Mouse (Mus musculus) stomach, postnatal 0 days (tissue): ENCODE measurements around the gene Trpv2. TPM values are rescaled to one million over a fixed set of nuclear protein-coding genes. Genes with fewer than 3 reads are reported as not detected.

Source experiments
- ATAC-seq: fragments of 200-750 bp; cut with Nextera tagmentation; 2 replicates; pipeline ENCODE4 v1.8.0; 2017; ENCODE audit not compliant: low FRiP score, low TSS enrichment
- DNase-seq: peaks from one replicate; pipeline ENCODE4 v3.0.0-alpha.2; 2016; ENCODE audit warnings: low spot score
- H3K27ac ChIP-seq: fragments of 300-500 bp; sonication (generic); replicated peaks from 2 replicates; pipeline ENCODE4 v1.5.1; 2014; ENCODE audit warnings: mild to moderate bottlenecking, control low read depth
- H3K27me3 ChIP-seq: fragments of 300-500 bp; sonication (generic); 2 replicates; pipeline ENCODE4 v1.6.1; 2014; ENCODE audit warnings: low read length; ENCODE audit not compliant: control insufficient read depth, insufficient read depth
- H3K36me3 ChIP-seq: fragments of 300-500 bp; sonication (generic); 2 replicates; pipeline ENCODE4 v1.6.1; 2014; ENCODE audit warnings: low read length, mixed read lengths; ENCODE audit not compliant: control insufficient read depth, insufficient read depth
- H3K4me1 ChIP-seq: fragments of 300-500 bp; sonication (generic); replicated peaks from 2 replicates; pipeline ENCODE4 v1.6.1; 2014; ENCODE audit warnings: antibody characterized with exemption; ENCODE audit not compliant: control insufficient read depth, insufficient read depth
- H3K4me2 ChIP-seq: fragments of 300-500 bp; sonication (generic); replicated peaks from 2 replicates; pipeline ENCODE4 v1.6.1; 2014; ENCODE audit warnings: low read depth, mild to moderate bottlenecking, control low read depth, moderate library complexity
- H3K4me3 ChIP-seq: fragments of 300-500 bp; sonication (generic); 2 replicates; pipeline ENCODE4 v1.5.1; 2014; ENCODE audit warnings: low read depth, low read length, control low read depth
- H3K9ac ChIP-seq: fragments of 300-500 bp; sonication (generic); 2 replicates; pipeline ENCODE4 v1.6.1; 2014; ENCODE audit warnings: mild to moderate bottlenecking, low read length, control low read depth, mixed read lengths
- H3K9me3 ChIP-seq: fragments of 300-500 bp; sonication (generic); 2 replicates; pipeline ENCODE4 v1.6.1; 2016; ENCODE audit warnings: low read length; ENCODE audit not compliant: control insufficient read depth
- CTCF ChIP-seq: IDR thresholded peaks from 2 replicates; pipeline ENCODE4 v1.5.1; 2016; ENCODE audit warnings: antibody characterized with exemption, low read depth, mild to moderate bottlenecking, moderate library complexity
- EP300 ChIP-seq: optimal IDR thresholded peaks from 2 replicates; pipeline ENCODE3; 2016; ENCODE audit warnings: antibody characterized with exemption
- WGBS: fragments of 180-500 bp; shearing (Covaris S2); extraction: QIAGEN DNeasy Blood & Tissue Kit; methylation state at CpG from one replicate; pipeline ENCODE4 v1.1.7; 2014; 5-methylcytosine and 5-hydroxymethylcytosine counted together
- polyA plus RNA-seq: library from polyadenylated mRNA; unstranded; fragments of >200 nt; fragmentation: Nextera tagmentation; extraction: Ambion mirVana; gene quantifications from 2 replicates; pipeline ENCODE4 v1.2.1, GENCODE M21; 2015

The Trpv2 gene
- polyA plus RNA-seq, 1 experiment from 2014 or later, result 11.0 TPM

DNA sequence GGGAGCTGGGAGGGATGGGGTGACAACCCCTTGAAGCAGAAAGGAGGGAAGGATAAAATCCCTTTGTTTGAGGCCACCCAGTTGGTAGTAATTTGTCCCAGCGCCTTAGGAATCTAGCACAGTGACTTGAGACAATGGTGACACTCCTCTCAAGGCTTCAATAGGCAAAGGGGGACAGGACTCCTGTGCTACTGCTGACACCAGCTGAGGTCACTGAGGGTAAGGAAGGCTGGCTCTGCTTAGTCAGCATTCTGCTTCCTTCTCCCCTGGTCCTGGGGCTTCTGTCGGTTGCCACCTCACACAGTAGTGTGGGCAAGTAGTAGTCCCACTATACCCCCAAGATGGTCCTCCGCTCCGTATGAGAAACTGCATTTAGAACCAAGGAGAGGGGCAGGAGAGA, 56.9 kb downstream of the Trpv2 start:
- DNase-seq (no peak), ATAC-seq (no peak)
- no peaks in the 10 kb centered on the region for H3K9me3 ChIP-seq
- no peaks in the 10 kb centered on the region for H3K36me3 ChIP-seq
- no peak overlapping the region for H3K9ac ChIP-seq
- H3K4me1 ChIP-seq, result peaks cover 3% of the 10 kb centered on the region; the same call in 1 of the 2 replicates
- no peak for TF ChIP-seq CTCF
- TF ChIP-seq EP300, result no peak
- WGBS, result 61% methylated on average over 4 of the region's 4 CpGs
- no peak overlapping the region for H3K4me3 ChIP-seq
- no peak overlapping the region for H3K4me2 ChIP-seq
- H3K27me3 ChIP-seq, result no peaks in the 10 kb centered on the region
- H3K27ac ChIP-seq, result no peak overlapping the region

DNA sequence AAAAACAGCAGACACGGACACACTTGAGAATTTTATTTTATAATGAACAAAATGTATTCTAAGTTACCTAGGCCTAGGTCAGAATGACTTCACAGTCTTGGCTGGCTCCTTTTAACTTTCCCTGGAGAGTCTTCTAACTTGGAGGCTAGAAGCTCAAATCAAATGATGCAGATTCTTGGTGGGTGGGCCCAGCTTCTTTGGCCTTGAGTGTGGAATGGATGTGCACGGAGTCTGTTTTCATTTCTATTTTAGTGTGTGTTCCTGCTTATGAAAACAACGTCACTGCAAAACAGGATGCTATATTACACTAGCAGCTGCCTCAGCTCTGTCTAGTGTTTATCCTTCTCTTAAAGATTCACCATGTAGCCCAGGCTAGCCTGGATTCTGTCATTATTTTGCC, 61.1 kb downstream of the Trpv2 start:
- no peaks in the 10 kb centered on the region for H3K9me3 ChIP-seq
- TF ChIP-seq EP300, result no peak
- no peak overlapping the region for H3K4me2 ChIP-seq
- no peak for DNase-seq
- H3K27ac ChIP-seq, result peak overlapping the region; percentile 65
- no peak overlapping the region for H3K4me3 ChIP-seq
- no peak for ATAC-seq
- no peak overlapping the region for H3K9ac ChIP-seq
- H3K27me3 ChIP-seq, result no peaks in the 10 kb centered on the region
- WGBS, result 53% methylated on average over 3 of the region's 3 CpGs
- no peaks in the 10 kb centered on the region for H3K36me3 ChIP-seq
- peaks cover 8% of the 10 kb centered on the region for H3K4me1 ChIP-seq

DNA sequence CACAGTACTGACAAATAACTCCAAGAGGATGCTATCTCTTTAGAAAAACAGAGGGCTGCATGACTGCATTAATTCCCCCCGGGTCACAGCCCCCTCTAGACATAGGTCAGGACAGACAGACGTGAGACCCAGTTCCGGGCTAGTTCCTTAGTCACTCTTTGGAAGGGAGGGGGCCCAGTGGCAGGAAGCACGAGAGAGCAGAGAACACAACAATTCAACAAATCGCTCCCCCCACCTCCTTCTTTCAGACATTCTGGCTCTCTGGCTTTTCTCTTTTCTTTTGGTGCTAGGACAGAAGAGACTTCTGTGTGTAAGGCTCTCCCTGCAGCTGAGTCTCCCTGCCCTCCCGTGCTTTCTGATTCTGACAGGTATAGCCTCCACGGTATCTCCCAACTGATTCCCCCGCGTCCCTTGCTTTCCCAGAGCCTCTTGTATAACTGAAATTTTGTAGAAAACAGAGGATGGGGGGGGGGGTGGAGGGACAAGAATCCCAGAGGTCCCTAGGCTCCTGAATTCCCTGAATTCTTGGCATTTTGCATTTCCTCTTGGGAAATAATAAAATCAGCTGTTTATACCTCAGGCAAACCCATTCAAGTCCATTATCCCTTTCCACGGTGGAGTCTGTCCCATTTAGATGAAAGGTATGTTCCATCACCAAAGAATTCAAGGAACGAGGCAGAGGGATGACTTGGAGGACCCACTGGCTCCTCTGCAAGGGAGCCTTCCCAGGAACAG, 62.0 kb downstream of the Trpv2 start:
- 59% methylated on average over 11 of the region's 11 CpGs for WGBS
- peak overlapping the region; percentile 65 for H3K27ac ChIP-seq
- H3K9me3 ChIP-seq, result no peaks in the 10 kb centered on the region

DNA sequence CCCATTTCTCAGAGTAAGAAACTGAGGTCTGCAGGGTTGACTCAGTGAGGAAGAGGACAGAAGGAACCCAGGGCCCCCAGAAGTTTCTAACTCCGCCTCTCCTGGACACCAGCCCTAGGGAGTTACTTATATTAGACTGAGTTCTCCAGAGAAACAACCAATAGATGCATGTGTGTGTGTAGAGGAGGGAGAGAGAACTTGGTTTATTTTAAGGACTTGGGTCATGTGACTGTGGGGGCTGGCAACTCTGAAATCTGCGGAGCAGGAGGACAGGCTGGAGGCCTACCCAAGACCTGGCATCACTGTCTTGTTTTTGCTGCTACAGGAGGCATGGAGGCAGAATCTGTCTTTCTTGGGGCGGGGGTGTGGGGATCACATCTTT, 62.5 kb downstream of the Trpv2 start:
- 72% methylated on average over 3 of the region's 3 CpGs for WGBS
- no peak overlapping the region for H3K4me3 ChIP-seq
- DNase-seq (peak; percentile 17), ATAC-seq (peak; percentile 21; the same call in 1 of the 2 replicates)
- H3K4me1 ChIP-seq, result peaks cover 10% of the 10 kb centered on the region
- H3K9ac ChIP-seq, result 0 out of 2 replicates have a peak overlapping the region, but pooled peaks have one; percentile 13
- TF ChIP-seq EP300 (no peak), CTCF (no peak)
- H3K27ac ChIP-seq, result peak overlapping the region; percentile 45
- no peak overlapping the region for H3K4me2 ChIP-seq
- no peaks in the 10 kb centered on the region for H3K9me3 ChIP-seq
- H3K36me3 ChIP-seq, result no peaks in the 10 kb centered on the region
- H3K27me3 ChIP-seq, result no peaks in the 10 kb centered on the region

More for the DNA sequence above, 62.0 kb downstream of the Trpv2 start:
- H3K27me3 ChIP-seq, result no peaks in the 10 kb centered on the region
- H3K4me3 ChIP-seq, result no peak overlapping the region
- no peak for TF ChIP-seq CTCF
- TF ChIP-seq EP300, result no peak
- no peaks in the 10 kb centered on the region for H3K36me3 ChIP-seq
- ATAC-seq (no peak), DNase-seq (peak; percentile 12)
- H3K9ac ChIP-seq, result no peak overlapping the region
- H3K4me2 ChIP-seq, result no peak overlapping the region
- peaks cover 7% of the 10 kb centered on the region for H3K4me1 ChIP-seq

- 74% methylated on average over 5 of the region's 5 CpGs for WGBS
- TF ChIP-seq CTCF, result no peak
- TF ChIP-seq EP300, result no peak
- peak; percentile 11 for DNase-seq
- H3K27ac ChIP-seq, result peak overlapping the region; percentile 45
- H3K36me3 ChIP-seq, result no peaks in the 10 kb centered on the region
- no peaks in the 10 kb centered on the region for H3K27me3 ChIP-seq
- no peak for ATAC-seq
- H3K4me1 ChIP-seq, result peaks cover 10% of the 10 kb centered on the region
- no peak overlapping the region for H3K4me2 ChIP-seq
- H3K9ac ChIP-seq, result no peak overlapping the region
- H3K4me3 ChIP-seq, result no peak overlapping the region
- H3K9me3 ChIP-seq, result no peaks in the 10 kb centered on the region
Observed at GRCm38 (mm10) chr11:62637401-62637800, 63.1 kb downstream of the Trpv2 start.

DNA sequence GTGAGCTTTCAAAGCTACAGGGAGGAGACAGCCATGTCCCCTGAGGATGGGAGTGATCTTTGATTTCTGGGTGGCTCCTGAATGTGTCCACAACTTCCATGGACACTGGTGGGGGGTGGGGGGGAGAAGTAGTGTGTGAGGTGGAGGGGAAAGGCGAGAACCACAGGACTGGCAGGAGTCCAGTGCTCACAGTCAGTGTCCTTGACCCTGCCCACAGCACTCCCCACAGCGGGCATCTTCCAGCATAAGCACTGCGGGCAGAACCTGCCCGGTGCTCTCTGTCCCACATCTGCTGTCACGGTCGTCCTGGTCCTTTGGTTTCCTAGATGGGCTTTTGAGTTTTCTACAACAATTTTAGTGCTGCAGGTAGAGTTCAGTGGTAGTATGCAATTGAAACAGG, 63.5 kb downstream of the Trpv2 start:
- H3K27ac ChIP-seq, result no peak overlapping the region; the same call in 1 of the 2 replicates
- no peak overlapping the region for H3K4me3 ChIP-seq
- H3K4me2 ChIP-seq, result no peak overlapping the region
- H3K9me3 ChIP-seq, result no peaks in the 10 kb centered on the region
- H3K9ac ChIP-seq, result no peak overlapping the region
- TF ChIP-seq CTCF (no peak), EP300 (no peak)
- no peaks in the 10 kb centered on the region for H3K27me3 ChIP-seq
- H3K36me3 ChIP-seq, result no peaks in the 10 kb centered on the region
- H3K4me1 ChIP-seq, result peaks cover 10% of the 10 kb centered on the region
- DNase-seq, result no peak
- ATAC-seq, result no peak
- 90% methylated on average over 6 of the region's 6 CpGs for WGBS
